ENCODE assay signal across 8 mouse cellular contexts in the genomic region with DNA sequence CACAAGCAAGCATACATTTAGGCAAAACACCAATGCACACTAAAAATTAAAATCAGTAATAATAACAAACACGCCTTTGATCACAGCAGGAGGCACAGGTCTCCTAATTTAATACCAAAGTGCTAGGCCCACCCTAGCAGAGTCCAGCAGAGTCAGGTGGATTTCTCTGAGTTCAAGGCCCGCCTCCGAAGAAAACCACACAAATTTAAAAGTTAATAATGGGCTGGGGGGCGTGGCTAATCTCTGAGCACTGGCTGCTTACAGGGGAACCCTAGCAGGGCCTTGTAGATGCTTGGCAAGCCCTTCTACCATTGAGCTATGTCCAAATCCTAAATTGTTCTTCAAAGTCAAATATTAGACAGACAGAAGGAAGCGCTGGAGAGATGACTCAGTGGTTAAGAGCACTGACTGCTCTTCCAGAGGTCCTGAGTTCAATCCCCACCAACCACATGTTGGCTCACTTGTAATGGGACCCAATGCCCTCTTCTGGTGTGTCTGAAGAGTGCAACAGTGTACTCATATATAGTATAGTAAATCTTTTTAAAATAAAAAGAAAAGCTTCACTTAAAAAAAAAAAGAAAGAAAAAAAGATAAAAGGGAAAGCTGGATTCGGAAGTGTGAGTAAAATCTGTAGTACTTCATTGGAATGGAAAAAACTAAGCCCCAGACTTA. TPM values are rescaled to one million over a fixed set of nuclear protein-coding genes. Genes with fewer than 3 reads are reported as not detected.
A peak's percentile ranks its signal among the peaks of the same experiment; 100 is the strongest.
DNase-seq lines count a peak whose midpoint lies in the region; ATAC-seq lines count a peak whose summit lies in the region.

No protein-coding gene starts in this region.

- H3K9ac ChIP-seq in forebrain, embryonic 11.5 days (ENCODE audit: low read length), result no peak overlapping the region
- no peak overlapping the region for H3K9ac ChIP-seq in neural tube, embryonic 14.5 days (replicated peaks; ENCODE audit: low read depth, low read length)

- H3K4me3 ChIP-seq in forebrain, embryonic 11.5 days (ENCODE audit: low read depth, low read length), result peak overlapping the region; percentile 76; the same call in 1 of the 2 replicates
- peak overlapping the region; percentile 87 for H3K4me3 ChIP-seq in limb, embryonic 10.5 days
- no peak overlapping the region for H3K4me3 ChIP-seq in neural tube, embryonic 14.5 days (ENCODE audit: low read depth, low read length)

- 79% methylated on average over 6 of the region's 6 CpGs for WGBS in forebrain, embryonic 11.5 days
- WGBS in limb, embryonic 10.5 days, result 75% methylated on average over 6 of the region's 6 CpGs
- WGBS in neural tube, embryonic 14.5 days, result 73% methylated on average over 6 of the region's 6 CpGs

- no peak for ATAC-seq in forebrain, embryonic 11.5 days (replicated peaks; ENCODE audit: low FRiP score)
- no peak for ATAC-seq in neural tube, embryonic 14.5 days (ENCODE audit: low read depth)

- H3K27me3 ChIP-seq in forebrain, embryonic 11.5 days (ENCODE audit: control insufficient read depth, insufficient read depth, low read length), result no peaks in the 10 kb centered on the region
- H3K27me3 ChIP-seq in limb, embryonic 10.5 days (ENCODE audit: low read depth, poor library complexity, severe bottlenecking), result no peaks in the 10 kb centered on the region
- no peaks in the 10 kb centered on the region for H3K27me3 ChIP-seq in neural tube, embryonic 14.5 days (ENCODE audit: control insufficient read depth, insufficient read depth, low read length)

- peak overlapping the region; percentile 53; the same call in 1 of the 2 replicates for H3K4me2 ChIP-seq in forebrain, embryonic 11.5 days (ENCODE audit: low read depth, low read length, severe bottlenecking)
- H3K4me2 ChIP-seq in neural tube, embryonic 14.5 days (ENCODE audit: low read depth, low read length), result peak overlapping the region; percentile 41

- no peaks in the 10 kb centered on the region for H3K9me3 ChIP-seq in forebrain, embryonic 11.5 days (ENCODE audit: control insufficient read depth, low read length)
- H3K9me3 ChIP-seq in limb, embryonic 10.5 days (replicated peaks), result no peaks in the 10 kb centered on the region
- H3K9me3 ChIP-seq in neural tube, embryonic 14.5 days (ENCODE audit: control insufficient read depth, low read length), result no peaks in the 10 kb centered on the region

- peak; percentile 23 for DNase-seq in embryo, embryonic 10.5 days (ENCODE audit: low spot score)
- no peak for DNase-seq in embryo, embryonic 10 days (ENCODE audit: low spot score)
- peak; percentile 50 to 51 for DNase-seq in B cell, adult 2 months
- no peak for DNase-seq in forebrain, embryonic 11.5 days (ENCODE audit: low spot score)
- no peak for DNase-seq in limb, embryonic 10.5 days (ENCODE audit: low spot score)
- no peak for DNase-seq in right cerebral cortex, postnatal 36 days (ENCODE audit: low spot score in 2 of 2)
- DNase-seq in gastrocnemius, adult 18-20 months (ENCODE audit: low spot score), result no peak

- H3K4me1 ChIP-seq in forebrain, embryonic 11.5 days (replicated peaks; ENCODE audit: control insufficient read depth, insufficient read depth, low read length), result no peaks in the 10 kb centered on the region; the same call in 1 of the 2 replicates
- peaks cover 15% of the 10 kb centered on the region; the same call in 1 of the 2 replicates for H3K4me1 ChIP-seq in limb, embryonic 10.5 days
- H3K4me1 ChIP-seq in neural tube, embryonic 14.5 days (ENCODE audit: control insufficient read depth, insufficient read depth, low read length), result no peaks in the 10 kb centered on the region

- H3K36me3 ChIP-seq in forebrain, embryonic 11.5 days (ENCODE audit: control insufficient read depth, insufficient read depth, low read length), result peaks cover 4% of the 10 kb centered on the region; the same call in 1 of the 2 replicates
- H3K36me3 ChIP-seq in limb, embryonic 10.5 days, result peaks cover 78% of the 10 kb centered on the region
- H3K36me3 ChIP-seq in neural tube, embryonic 14.5 days (ENCODE audit: control insufficient read depth, insufficient read depth, low read length), result peaks cover 11% of the 10 kb centered on the region; the same call in 1 of the 2 replicates

- peak overlapping the region; percentile 98; the same call in 1 of the 2 replicates for H3K27ac ChIP-seq in forebrain, embryonic 11.5 days (ENCODE audit: low read depth, low read length)
- H3K27ac ChIP-seq in limb, embryonic 10.5 days, result peak overlapping the region; percentile 100
- peak overlapping the region; percentile 82; the same call in 1 of the 2 replicates for H3K27ac ChIP-seq in neural tube, embryonic 14.5 days (ENCODE audit: low read depth, low read length)

RNA-seq across cellular contexts. Expression of gene Gabpb2, which starts 0.9 kb away (rescaled TPM):
- 8.9 and 10.8 TPM in 2 replicates for polyA plus RNA-seq in forebrain, embryonic 11.5 days (2014; fragmentation: Nextera tagmentation; extraction: Ambion mirVana)
- 11.4 and 13.1 TPM in 2 replicates for polyA plus RNA-seq in limb, embryonic 10.5 days (2016; fragmentation: Nextera tagmentation; extraction: Ambion mirVana)
- 3.4 and 4.7 TPM in 2 replicates for polyA plus RNA-seq in neural tube, embryonic 14.5 days (2014; fragmentation: Nextera tagmentation; extraction: Ambion mirVana)
- 10 to 100 TPM in 1 of 2 experiments, 1 to 10 TPM in 1; 7.1 to 10.0 TPM for total RNA-seq in gastrocnemius, adult 18-20 months (2021)

RNA-seq across cellular contexts. Expression of gene Cdc42se1, which starts 9.9 kb away (rescaled TPM):
- polyA plus RNA-seq in forebrain, embryonic 11.5 days (2014; fragmentation: Nextera tagmentation; extraction: Ambion mirVana), result 120 and 124 TPM in 2 replicates
- polyA plus RNA-seq in limb, embryonic 10.5 days (2016; fragmentation: Nextera tagmentation; extraction: Ambion mirVana), result 82.6 and 85.3 TPM in 2 replicates
- 48.7 and 61.6 TPM in 2 replicates for polyA plus RNA-seq in neural tube, embryonic 14.5 days (2014; fragmentation: Nextera tagmentation; extraction: Ambion mirVana)
- total RNA-seq in gastrocnemius, adult 18-20 months (2021), result 10 to 100 TPM; 12.4 to 17.1 TPM

RNA-seq across cellular contexts. Expression of gene Mllt11, which starts 13.4 kb away (rescaled TPM):
- polyA plus RNA-seq in forebrain, embryonic 11.5 days (2014; fragmentation: Nextera tagmentation; extraction: Ambion mirVana), result 75.2 and 89.8 TPM in 2 replicates
- 12.0 and 12.3 TPM in 2 replicates for polyA plus RNA-seq in limb, embryonic 10.5 days (2016; fragmentation: Nextera tagmentation; extraction: Ambion mirVana)
- 506 and 653 TPM in 2 replicates for polyA plus RNA-seq in neural tube, embryonic 14.5 days (2014; fragmentation: Nextera tagmentation; extraction: Ambion mirVana)
- total RNA-seq in gastrocnemius, adult 18-20 months (2021), result 10 to 100 TPM; 69.8 to 83.1 TPM

RNA-seq across cellular contexts. Expression of gene Gm128, which starts 22.8 kb away (rescaled TPM):
- polyA plus RNA-seq in forebrain, embryonic 11.5 days (2014; fragmentation: Nextera tagmentation; extraction: Ambion mirVana), result 0.17 and 0.21 TPM in 2 replicates
- polyA plus RNA-seq in limb, embryonic 10.5 days (2016; fragmentation: Nextera tagmentation; extraction: Ambion mirVana), result 0.65 and 0.92 TPM in 2 replicates
- polyA plus RNA-seq in neural tube, embryonic 14.5 days (2014; fragmentation: Nextera tagmentation; extraction: Ambion mirVana), result 0.23 and 0.31 TPM in 2 replicates
- total RNA-seq in gastrocnemius, adult 18-20 months (2021), result not detected

RNA-seq across cellular contexts. Expression of gene Bnipl, which starts 32.4 kb away (rescaled TPM):
- 0.39 and 0.72 TPM in 2 replicates for polyA plus RNA-seq in forebrain, embryonic 11.5 days (2014; fragmentation: Nextera tagmentation; extraction: Ambion mirVana)
- polyA plus RNA-seq in limb, embryonic 10.5 days (2016; fragmentation: Nextera tagmentation; extraction: Ambion mirVana), result 0.35 and 0.79 TPM in 2 replicates
- polyA plus RNA-seq in neural tube, embryonic 14.5 days (2014; fragmentation: Nextera tagmentation; extraction: Ambion mirVana), result 0.28 TPM in 1 of 2 replicates, not detected in the other
- not detected for total RNA-seq in gastrocnemius, adult 18-20 months (2021)

Comparison
In these comparisons a context has a peak if more than half of its experiments do, and no peak if none do; other contexts are left out.
1. DNase-seq: peak in embryo, embryonic 10.5 days (single experiment) and B cell, adult 2 months (2 of 2); none in embryo, embryonic 10 days (single experiment), forebrain, embryonic 11.5 days (single experiment), limb, embryonic 10.5 days (single experiment), right cerebral cortex, postnatal 36 days (0 of 2) and gastrocnemius, adult 18-20 months (single experiment).
2. Peak in every context shown above with its lines, with median percentiles within 50 percentile points of each other: H3K27ac ChIP-seq.